Mouse (Mus musculus): ENCODE data around the gene Sipa1l3. TPM values are rescaled to one million over a fixed set of nuclear protein-coding genes. Genes with fewer than 3 reads are reported as not detected.

Sipa1l3 gene
- total and polyA plus RNA-seq, 3 experiments = 27.1 to 77.7 (median 57.8) TPM

GRCm38 (mm10) chr7:29305263-29305988 lies 213.0 kb downstream of the Sipa1l3 start:
- DNase-seq = no peak

DNA sequence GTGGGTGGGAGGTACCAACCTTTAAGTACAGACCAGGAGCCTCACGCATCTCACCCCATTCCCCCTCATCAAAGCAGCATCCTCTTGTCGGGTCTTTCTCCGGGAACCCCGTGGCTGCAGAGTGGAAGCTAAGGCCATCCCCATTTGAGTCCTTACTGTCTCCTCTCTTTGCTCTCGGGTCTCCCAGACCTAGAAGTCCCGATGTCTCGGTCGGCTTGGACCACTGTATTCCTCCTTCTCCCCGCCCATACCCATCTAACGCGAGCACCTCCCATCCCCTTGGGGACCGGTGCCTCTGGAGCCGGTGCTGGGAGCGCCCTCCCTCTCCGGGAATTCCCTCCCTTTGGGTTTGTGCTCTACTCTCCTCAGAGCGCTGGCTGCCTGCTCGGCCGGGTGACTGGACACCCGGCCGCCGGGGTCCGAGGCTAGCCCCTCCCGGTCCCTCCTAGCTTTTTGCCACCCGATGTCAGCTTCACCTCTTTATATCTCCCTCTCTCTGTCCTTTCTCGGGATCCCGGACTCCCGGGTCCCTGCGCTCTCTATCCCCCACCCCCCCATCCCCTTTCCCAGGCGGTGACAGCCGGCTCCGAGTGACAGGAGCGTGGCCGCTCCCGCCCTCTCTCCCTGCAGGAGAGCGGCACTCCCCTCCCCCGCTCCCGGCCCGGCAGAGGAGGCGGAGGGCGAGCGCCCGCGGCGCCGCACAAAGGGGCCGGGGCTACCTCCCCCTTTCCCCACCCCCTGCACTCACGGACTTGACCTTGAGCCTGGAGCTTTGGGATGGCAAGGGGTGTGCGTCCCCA lies 213.8 kb downstream of the Sipa1l3 start:
- DNase-seq = no peak

- DNase-seq = peak; percentile 86
Measured at GRCm38 (mm10) chr7:29303738-29304462, 214.5 kb downstream of the Sipa1l3 start, which contains the start of gene Dpf1. Gene Dpf1, plus strand, starts transcription at chr7:29303951.

DNA sequence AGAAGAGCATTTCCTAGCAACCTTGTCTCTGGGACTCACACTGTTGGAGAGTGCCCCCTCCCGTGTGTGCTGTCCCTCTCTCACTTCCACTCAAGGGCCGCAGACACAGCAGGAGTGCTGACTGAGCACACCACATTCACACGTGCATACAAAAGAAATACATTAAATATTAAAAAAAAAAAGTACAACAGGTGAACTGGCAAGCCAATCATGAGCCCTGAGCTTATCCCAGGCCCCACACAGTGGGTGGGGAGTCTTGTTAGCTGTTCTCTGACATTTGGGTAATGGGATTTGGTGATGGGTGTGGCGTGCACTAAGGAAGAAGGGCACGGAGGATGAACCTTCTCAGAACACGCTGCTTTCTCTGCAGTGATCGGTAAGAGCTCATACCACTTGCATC lies 215.8 kb downstream of the Sipa1l3 start:
- no peak for DNase-seq

DNA sequence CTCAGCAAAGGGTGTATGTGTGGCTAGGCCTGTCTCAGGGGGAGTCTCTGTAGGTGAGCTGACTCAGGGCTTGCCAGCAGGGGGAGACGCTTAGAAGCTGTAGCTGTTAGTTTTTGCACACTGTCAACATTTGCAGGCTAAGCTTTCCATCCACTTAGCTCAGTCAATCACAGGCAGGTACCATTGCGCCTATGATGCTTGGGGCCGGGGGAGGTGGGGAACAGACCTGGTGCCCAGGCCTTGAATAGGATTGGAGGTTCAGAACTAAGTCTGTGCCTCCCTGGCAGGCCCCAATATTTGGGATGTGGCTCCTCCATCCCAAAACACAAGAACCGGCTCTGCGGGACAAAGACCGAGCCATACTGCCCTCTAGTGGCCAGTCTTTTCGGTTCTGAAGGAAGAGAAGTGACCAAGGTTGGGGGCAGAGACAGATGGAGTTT lies 217.3 kb downstream of the Sipa1l3 start:
- peak; percentile 52 for DNase-seq

DNA sequence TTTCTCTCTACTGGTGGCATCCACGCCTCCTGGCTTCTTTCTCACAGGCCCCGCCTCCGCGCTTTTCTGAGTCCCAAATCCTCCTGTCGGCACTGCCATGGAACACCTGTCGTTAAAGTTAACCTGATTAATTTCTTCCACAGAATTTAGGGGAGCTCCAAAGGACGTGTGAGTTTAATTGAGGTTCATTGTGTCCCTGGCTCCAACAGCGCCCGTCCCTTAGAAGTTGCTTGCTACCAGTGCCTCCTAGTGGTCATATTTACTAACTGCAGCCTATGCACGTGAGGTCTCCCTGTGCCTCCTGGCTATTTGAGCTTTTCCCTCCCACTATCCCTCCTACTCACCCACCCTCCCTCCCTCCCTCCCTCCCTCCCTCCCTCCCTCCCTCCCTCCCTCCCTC lies 221.4 kb downstream of the Sipa1l3 start:
- DNase-seq = peak; percentile 64

DNA sequence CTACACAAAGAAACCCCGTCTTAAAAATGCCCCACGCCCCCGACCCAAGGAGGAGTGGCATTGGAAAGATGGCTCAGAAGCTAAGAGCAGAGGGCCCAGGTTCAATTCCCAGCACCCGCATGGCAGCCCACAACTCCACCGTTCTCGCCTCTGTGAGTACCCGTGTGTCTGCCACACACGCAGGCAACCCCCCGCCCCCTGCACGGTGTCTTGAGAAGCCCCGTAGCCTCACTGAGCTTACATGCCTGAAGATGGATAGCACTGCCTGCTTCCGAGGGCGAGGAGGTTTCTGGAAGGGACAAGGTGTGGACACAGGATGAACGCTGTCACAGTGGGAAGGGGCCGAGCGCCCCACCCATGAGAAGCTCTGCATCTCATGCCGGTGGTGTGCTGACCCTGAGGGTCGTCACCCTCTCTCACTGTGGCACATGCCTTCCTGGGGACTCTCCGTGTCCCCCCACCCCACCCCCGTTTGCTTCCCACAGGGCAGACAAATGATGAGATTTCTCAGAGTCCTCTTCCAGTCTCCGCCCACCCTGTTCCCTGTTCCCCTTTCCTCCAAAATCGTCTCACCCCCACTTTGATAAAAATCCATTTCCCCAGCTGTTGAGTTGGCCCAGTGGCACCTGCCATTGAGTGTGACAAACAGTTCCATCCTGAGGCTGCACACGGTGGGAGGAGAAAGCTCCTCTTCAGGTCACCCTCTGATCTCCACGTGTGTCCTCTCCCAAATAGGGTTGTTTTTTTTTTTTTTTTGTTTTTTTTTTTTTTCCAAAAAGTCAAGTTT lies 222.4 kb downstream of the Sipa1l3 start:
- no peak for DNase-seq

GRCm38 (mm10) chr7:29294111-29294761 lies 224.2 kb downstream of the Sipa1l3 start:
- no peak for DNase-seq

DNA sequence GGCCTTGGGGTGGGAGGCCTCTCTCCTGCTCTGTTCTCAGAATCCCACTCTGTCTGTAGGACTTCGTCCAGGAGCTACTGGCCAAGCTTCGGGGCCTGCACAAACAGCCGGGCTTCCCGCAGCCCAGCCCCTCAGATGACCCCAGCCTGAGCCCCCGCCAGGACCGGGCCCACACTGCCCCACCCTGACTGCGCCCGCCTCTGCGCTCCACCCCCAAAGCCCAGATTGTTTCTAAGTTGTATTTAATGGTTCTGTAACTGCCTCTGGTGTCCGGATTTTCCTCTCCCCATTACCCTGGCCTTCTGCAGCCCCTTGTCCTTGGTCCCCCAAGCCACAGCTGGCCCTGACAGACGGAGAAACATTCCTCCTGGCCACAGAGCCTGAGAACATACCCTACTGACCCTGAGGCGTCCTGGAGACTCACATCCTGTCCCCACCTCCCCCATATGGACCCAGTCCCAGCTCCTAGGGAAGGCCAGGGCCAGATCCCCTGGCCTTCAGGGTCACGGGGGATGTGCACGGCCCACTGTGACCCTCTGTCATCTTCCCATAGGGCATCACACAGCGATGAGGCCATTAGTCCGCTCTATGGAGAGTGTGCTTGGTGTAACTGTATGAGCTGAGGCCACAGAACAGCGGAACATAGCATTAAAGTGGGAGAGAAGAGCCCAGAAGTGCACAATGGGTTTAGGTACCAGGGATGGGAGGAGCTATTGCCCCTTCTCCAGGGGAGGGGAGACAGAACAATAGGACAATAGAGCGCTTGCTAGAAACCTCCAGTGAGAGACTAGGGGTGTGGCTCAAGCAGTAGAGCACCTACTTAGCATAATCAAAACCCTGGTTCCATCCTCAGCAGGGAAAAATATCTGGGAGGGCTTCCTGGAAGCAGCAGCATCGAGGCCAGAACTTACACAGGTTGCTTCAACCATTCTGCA lies 225.0 kb downstream of the Sipa1l3 start:
- no peak for DNase-seq

- no peak for DNase-seq
Measured at GRCm38 (mm10) chr7:29292458-29293098, 225.9 kb downstream of the Sipa1l3 start.

- DNase-seq = no peak
Measured at GRCm38 (mm10) chr7:29291616-29292457, 226.6 kb downstream of the Sipa1l3 start.

DNA sequence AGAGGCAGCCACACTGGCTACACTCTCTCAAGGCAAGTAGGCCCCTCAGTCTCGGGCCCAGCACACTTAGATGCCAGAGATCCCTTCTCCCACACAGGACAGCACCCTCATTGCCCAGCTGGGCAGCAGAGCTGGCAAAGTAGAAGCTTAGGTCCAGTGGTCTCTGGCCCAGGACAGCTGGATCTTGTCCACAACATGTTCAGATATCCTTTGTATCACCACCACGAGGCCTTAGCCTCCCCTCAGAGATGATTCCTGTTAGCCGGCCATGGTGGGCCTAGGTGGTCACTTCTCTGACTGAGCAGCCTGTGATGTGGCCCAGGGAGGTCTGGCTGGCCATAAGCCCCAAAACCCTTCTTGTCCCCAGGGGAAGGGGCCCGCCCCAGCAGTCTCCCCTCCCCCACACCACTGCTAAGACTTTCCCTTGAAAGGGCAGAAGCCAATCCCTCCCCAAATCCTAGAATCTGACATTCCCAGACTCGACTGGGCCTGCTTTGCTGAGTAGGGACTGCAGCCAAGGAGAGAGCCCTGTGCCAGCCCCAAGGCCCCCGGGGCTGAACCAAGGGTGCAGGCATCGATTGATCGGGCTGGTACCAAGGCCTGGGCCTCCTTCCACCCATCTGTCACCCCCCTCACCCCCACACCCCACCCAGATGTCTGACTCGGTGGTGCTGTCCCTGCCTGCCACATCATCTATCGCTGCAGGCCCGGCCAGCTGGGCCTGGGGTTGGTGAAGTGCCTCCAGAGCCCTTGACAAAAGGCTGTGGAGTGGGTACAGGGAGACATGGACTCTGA lies 227.6 kb downstream of the Sipa1l3 start:
- DNase-seq = no peak

DNA sequence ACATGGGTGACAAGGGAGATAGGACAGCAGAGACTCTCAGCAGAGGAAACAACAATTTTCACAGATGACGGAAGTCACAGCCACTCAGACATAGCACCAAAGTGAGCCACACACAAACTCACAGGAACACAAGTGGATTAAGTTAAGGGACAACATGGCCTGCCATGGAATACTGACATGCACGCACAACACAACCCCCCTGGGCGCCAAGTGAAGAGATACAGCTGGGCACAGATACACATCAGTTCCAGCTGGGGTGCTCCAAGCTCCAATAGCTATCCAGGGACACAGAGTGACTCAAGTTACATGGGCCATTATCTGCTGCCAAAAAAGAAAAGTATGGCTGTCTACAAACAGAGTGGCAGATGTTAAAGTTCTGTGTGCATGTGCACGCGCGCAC lies 228.6 kb downstream of the Sipa1l3 start:
- no peak for DNase-seq

- DNase-seq = peak; percentile 66
Measured at GRCm38 (mm10) chr7:29288942-29289638, 229.4 kb downstream of the Sipa1l3 start, which contains the start of gene Ppp1r14a. Gene Ppp1r14a, plus strand, starts transcription at chr7:29289308.

GRCm38 (mm10) chr7:29288079-29288478 lies 230.4 kb downstream of the Sipa1l3 start:
- DNase-seq = no peak

DNA sequence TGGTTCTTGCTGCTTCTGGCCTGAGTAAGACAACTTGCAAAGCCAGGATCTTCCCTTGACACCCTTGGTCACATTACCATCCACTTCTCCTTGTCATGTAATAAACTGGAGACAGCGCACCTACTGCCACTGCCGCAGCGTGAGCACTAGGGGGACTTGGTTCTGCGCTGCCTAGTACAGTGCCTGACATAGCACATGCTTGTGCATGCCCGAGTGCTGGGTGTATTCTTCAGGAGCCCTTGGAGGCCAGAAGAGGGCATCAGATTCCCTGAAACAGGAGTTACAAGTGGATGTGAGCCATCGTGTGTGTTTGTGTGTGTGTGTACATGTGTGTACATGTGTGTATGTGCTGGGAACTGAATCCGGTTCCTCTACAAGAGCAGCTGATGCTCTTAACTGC lies 231.0 kb downstream of the Sipa1l3 start:
- DNase-seq = no peak

GRCm38 (mm10) chr7:29284523-29284922 lies 233.9 kb downstream of the Sipa1l3 start:
- no peak for DNase-seq

Measured in adrenal gland, adult 2 months (tissue).